Mouse (Mus musculus): Measurements from ENCODE around the gene Shld2.

- TF ChIP-seq CTCF (IDR thresholded peaks at IDR 0.05; ENCODE audit: extremely low read depth, insufficient read depth, low read length) (no peak), POLR2A (IDR thresholded peaks at IDR 0.05; ENCODE audit: extremely low read depth, insufficient read depth, low read length) (no peak)
Measured at GRCm38 (mm10) chr14:34219295-34219694, 91.0 kb downstream of the Shld2 start, which contains the start of gene Syt15.
